ENCODE assay signal across 8 mouse cellular contexts in the genomic region with DNA sequence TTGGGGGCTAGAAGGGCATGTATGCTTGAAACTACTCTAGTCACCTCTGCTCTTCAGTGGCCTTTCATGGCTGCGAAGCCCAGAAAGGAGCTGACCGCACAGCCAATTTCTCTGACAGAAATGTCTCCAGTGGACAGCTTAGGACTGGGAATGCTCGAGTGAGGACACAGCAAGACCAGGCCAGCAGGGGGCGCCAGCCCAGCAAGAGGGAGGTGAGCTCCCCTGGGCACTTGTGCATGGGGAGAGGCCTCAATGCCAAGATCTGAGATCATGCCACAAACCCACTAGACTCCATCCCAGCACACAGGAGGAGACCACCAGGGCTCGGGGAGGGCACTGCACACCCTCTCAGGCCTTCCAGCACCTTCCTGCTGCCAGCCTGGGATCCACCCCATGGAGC. TPM values are rescaled to one million over a fixed set of nuclear protein-coding genes. Genes with fewer than 3 reads are reported as not detected.
DNase-seq lines count a peak whose midpoint lies in the region; ATAC-seq and TF ChIP-seq lines count a peak whose summit lies in the region.

No protein-coding gene starts in this region.

- no peak overlapping the region for H3K4me2 ChIP-seq in stomach, postnatal 0 days (replicated peaks; ENCODE audit: low read depth)

- no peak for ATAC-seq in cerebellum, adult (ENCODE audit: insufficient number of reproducible peaks, low FRiP score, low TSS enrichment)
- peak; percentile 43; the same call in 1 of the 2 replicates for ATAC-seq in stomach, postnatal 0 days (ENCODE audit: low FRiP score, low TSS enrichment)

- H3K36me3 ChIP-seq in C2C12 (ENCODE audit: control insufficient read depth, insufficient read depth), result peaks cover 12% of the 10 kb centered on the region
- peaks cover 9% of the 10 kb centered on the region for H3K36me3 ChIP-seq in stomach, postnatal 0 days (ENCODE audit: control insufficient read depth, insufficient read depth, low read length)

- TF ChIP-seq EP300 in stomach, postnatal 0 days (optimal IDR thresholded peaks at IDR 0.05), result no peak

- H3K27me3 ChIP-seq in C2C12 (ENCODE audit: control insufficient read depth, insufficient read depth, insufficient read length), result no peaks in the 10 kb centered on the region
- H3K27me3 ChIP-seq in stomach, postnatal 0 days (ENCODE audit: control insufficient read depth, insufficient read depth, low read length), result no peaks in the 10 kb centered on the region

- H3K9ac ChIP-seq in stomach, postnatal 0 days (ENCODE audit: low read length), result no peak overlapping the region

- no peak overlapping the region for H3ac ChIP-seq in C2C12 (ENCODE audit: control insufficient read depth, insufficient read length, low read depth)

- intact Hi-C loops in gastrocnemius, adult 2 months (cut with DNase I), result no loop called here
- intact Hi-C loops in left cerebral cortex, adult 2 months (cut with DNase I), result loop anchor here (5.0 kb wide), 1 partner anchor 40 kb away; a partner anchor contains a TSS

- no peak overlapping the region for H3K27ac ChIP-seq in bone marrow macrophage, adult 2 months (ENCODE audit: insufficient read depth, low read depth, low read length)
- H3K27ac ChIP-seq in gastrocnemius, adult 2 months, result no peak overlapping the region
- no peak overlapping the region for H3K27ac ChIP-seq in left cerebral cortex, adult 2 months
- H3K27ac ChIP-seq in stomach, postnatal 0 days (replicated peaks), result no peak overlapping the region

- 69% methylated on average over 5 of the region's 5 CpGs for WGBS in stomach, postnatal 0 days

- TF ChIP-seq POLR2A in bone marrow macrophage, adult 2 months (IDR thresholded peaks at IDR 0.05; ENCODE audit: borderline replicate concordance, low read depth, low read length), result no peak

- peak; percentile 74 for TF ChIP-seq CTCF in C2C12 (IDR thresholded peaks at IDR 0.05; ENCODE audit: control insufficient read depth, insufficient read depth, insufficient read length)
- TF ChIP-seq CTCF in bone marrow macrophage, adult 2 months (IDR thresholded peaks at IDR 0.05; ENCODE audit: low read depth, low read length), result peak; percentile 81
- peak; percentile 86 for TF ChIP-seq CTCF in gastrocnemius, adult 2 months (IDR thresholded peaks at IDR 0.05)
- TF ChIP-seq CTCF in left cerebral cortex, adult 2 months (IDR thresholded peaks at IDR 0.05), result peak; percentile 81
- TF ChIP-seq CTCF in stomach, postnatal 0 days (IDR thresholded peaks at IDR 0.05; ENCODE audit: low read depth), result peak; percentile 83

- H3K4me1 ChIP-seq in bone marrow macrophage, adult 2 months (ENCODE audit: control insufficient read depth, insufficient read depth, low read length), result no peaks in the 10 kb centered on the region
- no peaks in the 10 kb centered on the region for H3K4me1 ChIP-seq in stomach, postnatal 0 days (replicated peaks; ENCODE audit: control insufficient read depth, insufficient read depth)

- no peak overlapping the region for H3K4me3 ChIP-seq in C2C12 (ENCODE audit: insufficient read depth, poor library complexity, severe bottlenecking)
- H3K4me3 ChIP-seq in bone marrow macrophage, adult 2 months (ENCODE audit: insufficient read depth, low read length), result no peak overlapping the region
- no peak overlapping the region for H3K4me3 ChIP-seq in gastrocnemius, adult 2 months
- H3K4me3 ChIP-seq in left cerebral cortex, adult 2 months, result no peak overlapping the region
- no peak overlapping the region for H3K4me3 ChIP-seq in stomach, postnatal 0 days (ENCODE audit: low read depth, low read length)

- H3K79me2 ChIP-seq in C2C12 (ENCODE audit: control insufficient read depth, insufficient read depth), result no peaks in the 10 kb centered on the region

- DNase-seq in cerebellum, adult 11 months, result peak; percentile 85
- peak; percentile 83 for DNase-seq in gastrocnemius, adult 2 months
- DNase-seq in left cerebral cortex, adult 2 months (ENCODE audit: extremely low spot score in 1 of 2, low spot score in 2 of 2), result peak; percentile 70 to 80
- peak; percentile 66 for DNase-seq in mesoderm, embryonic 11.5 days (ENCODE audit: low read depth, low spot score)
- DNase-seq in stomach, postnatal 0 days (ENCODE audit: low spot score), result peak; percentile 88

- H3K9me3 ChIP-seq in stomach, postnatal 0 days (ENCODE audit: control insufficient read depth, low read length), result no peaks in the 10 kb centered on the region

- H3K79me3 ChIP-seq in C2C12 (ENCODE audit: low read depth), result no peaks in the 10 kb centered on the region

TF ChIP-seq in C2C12, 6 proteins besides CTCF, POLR2A, EP300 and RAD21:
- TF ChIP-seq CEBPB (IDR thresholded peaks at IDR 0.05; ENCODE audit: low read depth), result no peak
- no peak for TF ChIP-seq MAX (IDR thresholded peaks at IDR 0.05)
- TF ChIP-seq USF1 (IDR thresholded peaks at IDR 0.05; ENCODE audit: low read depth), result no peak

RNA-seq across cellular contexts. Expression of a gene that starts 39.3 kb away (rescaled TPM):
- polyA plus RNA-seq in C2C12 (2012; fragmentation: generic; extraction: Trizol), result 0.06 TPM
- polyA plus RNA-seq in bone marrow macrophage, adult 2 months (2012; ENCODE audit: insufficient read depth, insufficient read length, missing spikeins), result not detected in 2 replicates
- total RNA-seq in gastrocnemius, adult 2 months (2021), result under 1 TPM; 0.59 to 0.64 TPM
- total RNA-seq in left cerebral cortex, adult 2 months (2021), result 10 to 100 TPM; 82.0 to 87.3 TPM
- polyA plus RNA-seq in stomach, postnatal 0 days (2015; fragmentation: Nextera tagmentation; extraction: Ambion mirVana), result 112 and 116 TPM in 2 replicates

Comparison
In these comparisons a context has a peak if more than half of its experiments do, and no peak if none do; other contexts are left out.
1. RNA of a gene that starts 39.3 kb away (polyA plus RNA-seq): 112 to 116 TPM in stomach, postnatal 0 days; not detected in bone marrow macrophage, adult 2 months and 0.06 TPM in C2C12 (single experiment); every median in the first group is over 10 times any median in the second.
2. Peak in every context shown above with its lines, with median percentiles within 50 percentile points of each other: DNase-seq and CTCF ChIP-seq.